Mouse (Mus musculus) stomach, postnatal 0 days (tissue): ENCODE measurements around the gene Hsd17b14. TPM values are rescaled to one million over a fixed set of nuclear protein-coding genes. Genes with fewer than 3 reads are reported as not detected.

Experiments
- ATAC-seq: fragments of 200-750 bp; cut with Nextera tagmentation; 2 replicates; pipeline ENCODE4 v1.8.0; 2017; ENCODE audit not compliant: low FRiP score, low TSS enrichment
- DNase-seq: peaks from one replicate; pipeline ENCODE4 v3.0.0-alpha.2; 2016; ENCODE audit warnings: low spot score
- H3K27ac ChIP-seq: fragments of 300-500 bp; sonication (generic); replicated peaks from 2 replicates; pipeline ENCODE4 v1.5.1; 2014; ENCODE audit warnings: mild to moderate bottlenecking, control low read depth
- H3K27me3 ChIP-seq: fragments of 300-500 bp; sonication (generic); 2 replicates; pipeline ENCODE4 v1.6.1; 2014; ENCODE audit warnings: low read length; ENCODE audit not compliant: control insufficient read depth, insufficient read depth
- H3K36me3 ChIP-seq: fragments of 300-500 bp; sonication (generic); 2 replicates; pipeline ENCODE4 v1.6.1; 2014; ENCODE audit warnings: low read length, mixed read lengths; ENCODE audit not compliant: control insufficient read depth, insufficient read depth
- H3K4me1 ChIP-seq: fragments of 300-500 bp; sonication (generic); replicated peaks from 2 replicates; pipeline ENCODE4 v1.6.1; 2014; ENCODE audit warnings: antibody characterized with exemption; ENCODE audit not compliant: control insufficient read depth, insufficient read depth
- H3K4me2 ChIP-seq: fragments of 300-500 bp; sonication (generic); replicated peaks from 2 replicates; pipeline ENCODE4 v1.6.1; 2014; ENCODE audit warnings: low read depth, mild to moderate bottlenecking, control low read depth, moderate library complexity
- H3K4me3 ChIP-seq: fragments of 300-500 bp; sonication (generic); 2 replicates; pipeline ENCODE4 v1.5.1; 2014; ENCODE audit warnings: low read depth, low read length, control low read depth
- H3K9ac ChIP-seq: fragments of 300-500 bp; sonication (generic); 2 replicates; pipeline ENCODE4 v1.6.1; 2014; ENCODE audit warnings: mild to moderate bottlenecking, low read length, control low read depth, mixed read lengths
- H3K9me3 ChIP-seq: fragments of 300-500 bp; sonication (generic); 2 replicates; pipeline ENCODE4 v1.6.1; 2016; ENCODE audit warnings: low read length; ENCODE audit not compliant: control insufficient read depth
- CTCF ChIP-seq: IDR thresholded peaks from 2 replicates; pipeline ENCODE4 v1.5.1; 2016; ENCODE audit warnings: antibody characterized with exemption, low read depth, mild to moderate bottlenecking, moderate library complexity
- EP300 ChIP-seq: optimal IDR thresholded peaks from 2 replicates; pipeline ENCODE3; 2016; ENCODE audit warnings: antibody characterized with exemption
- WGBS: fragments of 180-500 bp; shearing (Covaris S2); extraction: QIAGEN DNeasy Blood & Tissue Kit; methylation state at CpG from one replicate; pipeline ENCODE4 v1.1.7; 2014; 5-methylcytosine and 5-hydroxymethylcytosine counted together
- polyA plus RNA-seq: library from polyadenylated mRNA; unstranded; fragments of >200 nt; fragmentation: Nextera tagmentation; extraction: Ambion mirVana; gene quantifications from 2 replicates; pipeline ENCODE4 v1.2.1, GENCODE M21; 2015

Gene Hsd17b14
- polyA plus RNA-seq, 1 experiment from 2014 or later = 16.6 TPM

DNA sequence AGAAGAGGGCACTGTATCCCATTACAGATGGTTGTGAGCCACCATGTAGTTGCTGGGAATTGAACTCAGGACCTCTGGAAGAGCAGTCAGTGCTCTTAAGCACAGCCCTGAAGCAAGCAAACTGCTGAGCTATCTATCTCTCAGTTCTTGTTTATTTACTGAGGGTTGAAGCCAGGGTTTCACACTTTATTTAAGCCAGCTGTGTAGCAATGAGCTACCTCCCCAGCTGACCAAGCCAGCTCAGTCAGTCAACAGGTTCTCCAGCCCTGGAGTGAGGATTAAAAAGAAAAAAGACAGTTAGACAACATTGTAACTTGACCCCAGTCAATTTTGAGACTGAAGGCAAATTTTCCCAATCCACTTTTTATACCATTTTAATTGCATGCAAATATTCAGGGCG lies 19.0 kb upstream of the Hsd17b14 start:
- no peak overlapping the region for H3K4me2 ChIP-seq
- no peak overlapping the region for H3K27ac ChIP-seq
- H3K4me1 ChIP-seq = no peaks in the 10 kb centered on the region; the same call in 1 of the 2 replicates
- H3K4me3 ChIP-seq = no peak overlapping the region
- no peak for ATAC-seq
- H3K27me3 ChIP-seq = no peaks in the 10 kb centered on the region
- TF ChIP-seq CTCF = peak; percentile 24
- no peak for TF ChIP-seq EP300
- no peak for DNase-seq
- WGBS = 75% methylated on average over 1 of the region's 1 CpGs
- H3K9me3 ChIP-seq = no peaks in the 10 kb centered on the region
- no peak overlapping the region for H3K9ac ChIP-seq
- no peaks in the 10 kb centered on the region for H3K36me3 ChIP-seq

DNA sequence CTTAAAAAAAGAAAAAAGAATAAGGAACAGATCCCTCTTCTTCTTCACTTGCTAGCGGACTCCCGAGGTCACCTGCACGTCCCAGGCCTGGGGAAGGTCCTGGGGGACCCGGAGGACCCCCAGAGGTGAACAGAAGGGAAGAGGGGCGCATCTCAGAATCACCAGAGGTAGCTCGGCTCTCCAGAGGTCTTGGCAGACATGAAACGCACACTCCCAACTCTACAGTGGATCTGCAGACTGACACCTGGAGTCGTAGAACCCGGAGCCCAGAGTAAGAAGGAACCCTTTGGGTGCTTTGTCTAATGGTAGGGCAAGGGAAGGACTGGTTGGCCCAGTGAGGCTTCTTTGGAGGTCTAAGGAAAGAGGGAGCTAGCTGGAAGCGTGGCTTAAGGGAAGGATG lies 17.1 kb upstream of the Hsd17b14 start:
- no peak for DNase-seq
- 78% methylated on average over 10 of the region's 10 CpGs for WGBS

DNA sequence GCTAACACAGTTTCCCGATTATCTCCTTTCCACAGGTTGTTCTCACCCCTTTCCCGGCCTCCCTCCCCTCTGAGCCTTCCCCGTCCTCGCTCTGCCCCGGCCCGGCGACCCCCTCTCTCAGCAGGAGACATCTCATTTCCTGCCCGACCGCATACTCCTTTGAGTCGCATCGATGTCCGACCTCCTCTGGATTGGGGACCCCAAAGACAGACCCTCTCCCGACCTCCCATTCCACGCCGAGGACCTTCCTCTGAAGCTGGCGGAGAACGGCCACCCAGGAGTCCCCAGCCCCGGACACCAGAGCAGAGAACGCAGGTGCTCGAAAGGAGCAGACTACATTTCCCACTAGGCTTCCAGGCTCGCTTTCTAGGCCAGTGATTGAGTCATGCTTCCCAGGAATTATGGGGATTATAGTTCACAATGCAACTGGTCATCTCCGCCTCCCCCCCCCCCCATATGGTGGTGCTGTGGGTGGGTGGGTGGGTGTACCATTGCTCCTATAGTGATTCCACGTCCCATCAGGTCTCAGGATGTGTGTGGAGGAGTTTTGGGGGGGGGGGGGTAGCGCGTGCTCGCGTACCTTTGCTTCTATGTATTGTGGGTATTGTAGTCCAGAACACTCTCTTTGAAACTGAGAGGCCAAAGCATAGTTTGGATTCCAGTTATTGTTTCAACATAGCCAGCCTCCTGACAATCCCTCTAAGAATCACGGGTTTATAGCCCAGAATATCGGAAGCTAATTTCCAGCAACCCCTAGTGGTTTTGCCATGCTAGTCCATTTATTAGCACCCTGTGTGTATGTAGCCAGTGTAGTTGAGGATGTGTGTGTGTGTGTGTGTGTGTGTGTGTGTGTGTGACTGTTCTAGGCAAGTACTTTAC lies 16.3 kb upstream of the Hsd17b14 start:
- peak overlapping the region; percentile 45 for H3K4me3 ChIP-seq
- no peaks in the 10 kb centered on the region; the same call in 1 of the 2 replicates for H3K4me1 ChIP-seq
- peak overlapping the region; percentile 77 for H3K4me2 ChIP-seq
- H3K27me3 ChIP-seq = no peaks in the 10 kb centered on the region
- H3K9ac ChIP-seq = peak overlapping the region; percentile 61
- no peaks in the 10 kb centered on the region for H3K36me3 ChIP-seq
- WGBS = 1% methylated on average over 28 of the region's 29 CpGs
- no peak overlapping the region for H3K27ac ChIP-seq
- ATAC-seq (peak; percentile 65), DNase-seq (peak; percentile 63)
- TF ChIP-seq EP300 = no peak
- TF ChIP-seq CTCF = peak; percentile 66
- H3K9me3 ChIP-seq = no peaks in the 10 kb centered on the region

More for the DNA sequence above, 17.1 kb upstream of the Hsd17b14 start:
- no peak overlapping the region for H3K4me3 ChIP-seq
- TF ChIP-seq CTCF = no peak
- no peaks in the 10 kb centered on the region for H3K27me3 ChIP-seq
- H3K36me3 ChIP-seq = no peaks in the 10 kb centered on the region
- no peak overlapping the region for H3K27ac ChIP-seq
- 0 out of 2 replicates have a peak, but pooled peaks have one; percentile 6 for ATAC-seq
- H3K4me1 ChIP-seq = no peaks in the 10 kb centered on the region; the same call in 1 of the 2 replicates
- H3K9ac ChIP-seq = no peak overlapping the region; the same call in 1 of the 2 replicates
- H3K9me3 ChIP-seq = no peaks in the 10 kb centered on the region
- H3K4me2 ChIP-seq = peak overlapping the region; percentile 77

DNA sequence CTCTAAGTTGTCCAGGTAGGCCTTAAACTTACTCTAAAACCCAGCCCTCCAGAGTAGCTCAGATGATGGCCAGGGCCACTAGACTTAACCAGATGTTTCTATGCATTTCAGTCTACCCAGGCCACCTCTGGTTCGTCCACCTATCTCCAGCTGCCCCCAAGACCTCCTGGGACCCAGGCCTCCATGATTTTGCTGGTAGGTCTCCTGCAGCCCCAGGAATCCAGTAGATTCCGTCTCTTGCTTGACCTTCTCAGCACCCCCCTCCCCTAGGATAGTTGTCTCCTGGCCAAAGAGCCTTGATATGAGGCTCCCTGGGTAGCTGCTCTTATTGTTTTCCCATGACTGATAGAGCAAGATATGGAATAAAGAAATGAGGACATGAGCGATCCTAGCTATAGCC lies 15.6 kb upstream of the Hsd17b14 start:
- 75% methylated on average over 3 of the region's 3 CpGs for WGBS
- no peak for TF ChIP-seq CTCF
- no peak for TF ChIP-seq EP300
- ATAC-seq = no peak; the same call in 1 of the 2 replicates

DNA sequence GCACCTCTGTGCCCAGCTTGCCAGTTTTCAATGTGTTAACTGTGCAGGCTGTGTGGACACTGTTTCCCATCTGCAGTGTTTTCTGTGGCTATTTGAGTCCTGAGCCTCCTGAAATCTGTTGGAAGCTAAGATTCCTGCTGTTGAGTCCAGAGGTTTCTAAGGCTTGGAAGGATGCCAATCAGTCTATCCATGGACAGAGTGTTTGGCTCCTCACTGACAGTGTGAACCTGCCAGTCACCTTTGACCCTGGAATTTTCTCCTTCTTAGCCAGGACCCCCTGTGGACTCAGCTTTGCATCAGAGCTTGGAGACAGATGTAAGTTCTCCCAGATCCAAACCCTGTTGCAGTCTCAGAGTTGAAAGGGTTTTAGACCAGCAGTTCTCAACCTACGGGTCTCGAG lies 14.5 kb upstream of the Hsd17b14 start:
- no peaks in the 10 kb centered on the region; the same call in 1 of the 2 replicates for H3K4me1 ChIP-seq
- DNase-seq (no peak), ATAC-seq (no peak)
- TF ChIP-seq EP300 (no peak), CTCF (no peak)
- H3K9me3 ChIP-seq = no peaks in the 10 kb centered on the region
- no peak overlapping the region for H3K9ac ChIP-seq
- WGBS = 63% methylated on average over 2 of the region's 2 CpGs
- no peak overlapping the region for H3K4me2 ChIP-seq
- no peak overlapping the region for H3K4me3 ChIP-seq
- H3K27ac ChIP-seq = no peak overlapping the region
- H3K36me3 ChIP-seq = no peaks in the 10 kb centered on the region
- no peaks in the 10 kb centered on the region for H3K27me3 ChIP-seq

More for the DNA sequence above, 15.6 kb upstream of the Hsd17b14 start:
- no peak for DNase-seq
- Histone ChIP-seq H3K4me1 (no peaks in the 10 kb centered on the region; the same call in 1 of the 2 replicates), H3K9me3 (no peaks in the 10 kb centered on the region), H3K36me3 (no peaks in the 10 kb centered on the region), H3K9ac (no peak overlapping the region), H3K4me2 (no peak overlapping the region), H3K27me3 (no peaks in the 10 kb centered on the region), H3K4me3 (no peak overlapping the region), H3K27ac (no peak overlapping the region)

DNA sequence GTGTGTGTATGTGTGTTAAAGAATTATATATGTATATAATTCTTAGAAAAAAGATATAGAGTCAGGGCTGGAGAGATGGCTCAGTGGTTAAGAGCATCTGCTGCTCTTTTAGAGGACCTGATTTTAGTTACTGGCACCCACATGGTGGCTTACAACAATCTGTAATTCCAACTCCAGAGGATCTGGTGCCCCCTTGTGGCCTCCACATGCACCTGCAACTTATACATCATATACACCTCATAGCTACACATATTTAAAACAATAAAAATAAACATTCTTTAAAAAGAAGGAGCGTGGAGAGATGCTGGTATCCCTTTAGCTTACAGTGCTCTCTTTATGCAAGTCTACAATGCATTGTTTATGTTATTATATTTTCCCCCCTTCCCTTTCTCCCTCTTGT lies 10.2 kb upstream of the Hsd17b14 start:
- Histone ChIP-seq H3K9ac (no peak overlapping the region), H3K36me3 (no peaks in the 10 kb centered on the region), H3K9me3 (no peaks in the 10 kb centered on the region), H3K27ac (no peak overlapping the region), H3K4me1 (no peaks in the 10 kb centered on the region), H3K4me3 (no peak overlapping the region), H3K27me3 (no peaks in the 10 kb centered on the region), H3K4me2 (no peak overlapping the region)
- TF ChIP-seq EP300 (no peak), CTCF (peak; percentile 48)
- DNase-seq = no peak
- no peak for ATAC-seq
- 88% methylated on average over 1 of the region's 1 CpGs for WGBS
